Mouse (Mus musculus): ENCODE results near the gene Slc29a2. TPM values are rescaled to one million over a fixed set of nuclear protein-coding genes. Genes with fewer than 3 reads are reported as not detected.
A peak's percentile ranks its signal among the peaks of the same experiment; 100 is the strongest.

Gene Slc29a2
- 8.9 TPM for polyA plus RNA-seq (2012; fragmentation: generic; extraction: Trizol)
- long read RNA-seq, experiment 1, partial matches to known transcripts = 2 of 6 reads
- long read RNA-seq, experiment 1, other reads (novel, unspliced or antisense) = 2 of 6 reads
- long read RNA-seq, experiment 2, transcript Slc29a2-204 (12 exons, 2,619 nt) = major isoform, 20 of 52 reads
- long read RNA-seq, experiment 2, partial matches to known transcripts = 8 of 52 reads
- long read RNA-seq, experiment 2, other reads (novel, unspliced or antisense) = 21 of 52 reads

DNA sequence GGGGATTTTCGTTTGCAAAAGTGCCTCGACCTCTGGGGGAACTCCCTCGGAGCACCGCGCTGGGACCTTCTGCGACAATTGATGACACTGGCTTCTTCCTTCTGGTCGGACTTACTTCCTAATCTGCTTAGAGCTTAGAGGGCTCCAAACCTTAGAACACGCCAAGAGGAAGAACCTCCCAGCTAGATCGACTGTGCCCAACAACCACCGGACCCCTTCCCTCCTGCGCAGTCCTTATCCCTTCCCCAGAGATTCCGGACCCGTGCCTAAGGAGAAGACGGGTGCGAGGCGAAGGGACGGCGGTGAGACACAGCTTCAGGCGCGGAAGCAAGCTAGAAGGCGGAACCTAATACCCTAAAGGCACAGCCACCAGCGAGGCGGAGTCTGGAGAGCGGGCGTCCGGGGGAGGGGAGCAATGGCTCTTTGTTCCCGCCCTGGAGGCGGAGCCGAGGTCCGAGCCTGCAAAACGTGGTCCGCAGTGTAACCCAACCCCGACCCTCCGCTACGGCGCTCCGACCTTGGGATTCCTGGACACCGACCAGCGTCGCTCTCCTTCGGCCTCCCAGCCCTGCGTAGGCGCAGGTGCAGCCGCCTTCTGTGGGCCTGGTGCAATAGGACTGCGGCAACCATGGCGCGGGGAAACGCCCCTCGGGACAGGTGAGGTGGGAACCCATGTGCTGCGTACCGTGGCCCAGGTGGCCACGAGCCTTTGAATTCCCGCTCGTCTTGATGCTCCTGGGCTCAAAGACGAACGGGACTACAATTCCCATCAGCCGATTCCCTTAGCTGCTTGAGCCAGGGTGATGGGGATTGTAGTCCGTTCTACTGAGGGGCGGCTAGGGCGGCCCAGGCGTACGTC is at the start of gene Slc29a2:
Gene Slc29a2, plus strand, starts transcription at position 240 of the 859 bp plus-strand sequence.
- Histone ChIP-seq H3K27me3 (ENCODE audit: control insufficient read depth, insufficient read depth, insufficient read length) (no peaks in the 10 kb centered on the region), H3K4me3 (ENCODE audit: insufficient read depth, poor library complexity, severe bottlenecking) (peak within 1 kb of the TSS; percentile 52), H3ac (ENCODE audit: control insufficient read depth, insufficient read length, low read depth) (peak within 1 kb of the TSS; percentile 81), H3K36me3 (ENCODE audit: control insufficient read depth, insufficient read depth) (peaks cover 17% of the 10 kb centered on the region), H3K79me3 (ENCODE audit: low read depth) (peaks cover 9% of the 10 kb centered on the region), H3K79me2 (ENCODE audit: control insufficient read depth, insufficient read depth) (peaks cover 20% of the 10 kb centered on the region)
- no peak for TF ChIP-seq MYOD1 (IDR thresholded peaks at IDR 0.05; ENCODE audit: control insufficient read depth, insufficient read length, low read depth)
- no peak for TF ChIP-seq FOSL1 (IDR thresholded peaks at IDR 0.05; ENCODE audit: insufficient read depth, low read length, poor library complexity, severe bottlenecking)
- peak; percentile 80 for TF ChIP-seq MAX (IDR thresholded peaks at IDR 0.05)
- TF ChIP-seq CEBPB (IDR thresholded peaks at IDR 0.05; ENCODE audit: low read depth) = no peak

DNA sequence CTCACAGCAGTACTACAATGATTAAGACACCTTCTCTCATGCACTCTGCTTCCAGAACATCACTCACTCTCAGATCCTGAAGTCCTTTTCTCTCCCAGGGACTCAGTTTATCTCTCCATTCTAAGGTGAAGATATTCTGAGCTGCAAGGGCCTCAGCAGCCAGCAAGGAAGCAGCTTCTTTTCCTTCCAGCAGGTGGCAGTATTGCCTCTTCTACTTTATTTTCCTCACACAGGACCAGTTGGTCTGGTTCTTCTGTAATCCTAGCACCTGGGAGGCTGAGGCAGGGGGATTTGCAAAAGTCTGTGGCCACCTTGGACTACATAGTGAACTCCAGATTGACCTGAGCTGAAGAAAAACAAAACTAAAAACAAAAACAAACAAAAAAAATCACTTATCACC is 41.9 kb upstream of the Slc29a2 start:
- Histone ChIP-seq H3K27me3 (ENCODE audit: control insufficient read depth, insufficient read depth, insufficient read length) (peaks cover 7% of the 10 kb centered on the region), H3ac (ENCODE audit: control insufficient read depth, insufficient read length, low read depth) (no peak overlapping the region), H3K4me3 (ENCODE audit: insufficient read depth, poor library complexity, severe bottlenecking) (no peak overlapping the region), H3K79me3 (ENCODE audit: low read depth) (no peaks in the 10 kb centered on the region), H3K79me2 (ENCODE audit: control insufficient read depth, insufficient read depth) (no peaks in the 10 kb centered on the region), H3K36me3 (ENCODE audit: control insufficient read depth, insufficient read depth) (no peaks in the 10 kb centered on the region)
- no peak for TF ChIP-seq FOSL1 (IDR thresholded peaks at IDR 0.05; ENCODE audit: insufficient read depth, low read length, poor library complexity, severe bottlenecking)
- peak; percentile 67 for TF ChIP-seq CTCF (IDR thresholded peaks at IDR 0.05; ENCODE audit: control insufficient read depth, insufficient read depth, insufficient read length)

DNA sequence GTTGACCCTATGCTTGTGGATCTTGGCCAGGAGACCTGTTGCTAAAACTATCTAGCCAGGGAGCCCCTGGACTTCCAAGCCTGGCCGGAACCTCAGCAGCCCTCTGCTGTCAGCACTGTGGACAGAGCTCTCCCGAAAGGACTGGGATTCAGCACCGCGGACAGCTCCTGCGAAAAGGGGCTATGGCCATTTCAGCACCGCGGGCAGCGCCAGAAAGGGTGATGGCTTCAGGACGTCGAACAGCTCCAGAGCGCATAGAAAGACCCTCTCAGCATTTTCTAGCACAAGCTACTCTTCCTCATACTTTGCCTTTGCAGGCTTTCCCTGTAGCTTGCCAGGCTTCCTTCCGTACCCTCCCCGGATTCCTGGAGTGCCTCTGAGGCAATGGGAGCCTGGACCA is 34.6 kb upstream of the Slc29a2 start:
- no peaks in the 10 kb centered on the region for H3K79me3 ChIP-seq (ENCODE audit: low read depth)
- no peaks in the 10 kb centered on the region for H3K79me2 ChIP-seq (ENCODE audit: control insufficient read depth, insufficient read depth)
- H3ac ChIP-seq (ENCODE audit: control insufficient read depth, insufficient read length, low read depth) = no peak overlapping the region
- no peak overlapping the region for H3K4me3 ChIP-seq (ENCODE audit: insufficient read depth, poor library complexity, severe bottlenecking)
- no peaks in the 10 kb centered on the region for H3K36me3 ChIP-seq (ENCODE audit: control insufficient read depth, insufficient read depth)
- H3K27me3 ChIP-seq (ENCODE audit: control insufficient read depth, insufficient read depth, insufficient read length) = no peaks in the 10 kb centered on the region
- TF ChIP-seq MAX (IDR thresholded peaks at IDR 0.05) (peak; percentile 98), MYOD1 (IDR thresholded peaks at IDR 0.05; ENCODE audit: control insufficient read depth, insufficient read length, low read depth) (no peak)

DNA sequence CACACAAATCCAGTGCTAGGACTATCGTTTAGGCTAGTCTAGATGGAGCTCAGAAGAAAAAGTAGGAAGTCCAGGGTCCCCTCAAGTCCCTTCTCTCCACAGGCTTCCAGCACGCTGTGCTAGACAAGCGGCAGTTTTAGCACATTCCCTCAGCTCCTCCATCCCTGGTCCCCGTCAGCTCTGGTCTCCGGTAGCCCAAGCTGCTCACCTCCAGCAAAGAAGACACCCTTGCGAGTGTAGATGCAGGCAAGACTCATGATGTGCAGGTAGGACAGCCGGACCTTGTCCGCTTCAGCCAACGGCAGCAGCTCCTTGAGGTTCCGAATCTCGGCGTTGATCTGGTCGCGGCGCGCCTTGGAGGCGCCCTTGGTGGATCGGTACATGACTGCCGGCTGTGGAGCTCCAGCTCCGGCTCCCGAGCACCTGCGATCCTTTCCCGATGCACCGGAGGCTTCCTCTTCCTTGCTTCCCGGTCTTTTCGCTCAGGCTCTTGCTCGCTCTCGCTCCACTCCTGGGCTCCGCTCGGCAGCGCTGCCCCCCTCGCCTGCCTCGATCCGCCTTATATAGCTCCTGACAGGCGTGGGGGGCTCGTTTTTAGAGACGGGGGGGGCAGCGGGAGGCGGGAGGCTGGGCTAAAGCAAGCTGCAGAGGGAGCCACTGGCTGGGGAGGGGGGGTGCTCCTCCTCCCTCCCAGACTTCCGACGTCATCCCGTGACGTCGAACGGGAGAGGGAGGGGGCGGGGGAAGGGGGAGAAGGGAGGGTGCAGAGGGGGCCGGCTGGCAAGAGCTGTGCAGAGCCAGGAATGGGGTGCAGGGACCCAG is 34.0 kb upstream of the Slc29a2 start:
- Histone ChIP-seq H3K27me3 (ENCODE audit: control insufficient read depth, insufficient read depth, insufficient read length) (no peaks in the 10 kb centered on the region), H3K4me3 (ENCODE audit: insufficient read depth, poor library complexity, severe bottlenecking) (no peak overlapping the region), H3K79me3 (ENCODE audit: low read depth) (no peaks in the 10 kb centered on the region), H3K79me2 (ENCODE audit: control insufficient read depth, insufficient read depth) (no peaks in the 10 kb centered on the region), H3K36me3 (ENCODE audit: control insufficient read depth, insufficient read depth) (no peaks in the 10 kb centered on the region), H3ac (ENCODE audit: control insufficient read depth, insufficient read length, low read depth) (no peak overlapping the region)
- TF ChIP-seq USF1 (IDR thresholded peaks at IDR 0.05; ENCODE audit: low read depth) (no peak), MYOG (IDR thresholded peaks at IDR 0.05; ENCODE audit: control insufficient read depth, extremely low read depth, insufficient read length) (no peak), CEBPB (IDR thresholded peaks at IDR 0.05; ENCODE audit: low read depth) (no peak), MYOD1 (IDR thresholded peaks at IDR 0.05; ENCODE audit: control insufficient read depth, insufficient read length, low read depth) (no peak), CTCF (IDR thresholded peaks at IDR 0.05; ENCODE audit: control insufficient read depth, insufficient read depth, insufficient read length) (no peak), MAX (IDR thresholded peaks at IDR 0.05) (no peak), FOSL1 (IDR thresholded peaks at IDR 0.05; ENCODE audit: insufficient read depth, low read length, poor library complexity, severe bottlenecking) (no peak)

DNA sequence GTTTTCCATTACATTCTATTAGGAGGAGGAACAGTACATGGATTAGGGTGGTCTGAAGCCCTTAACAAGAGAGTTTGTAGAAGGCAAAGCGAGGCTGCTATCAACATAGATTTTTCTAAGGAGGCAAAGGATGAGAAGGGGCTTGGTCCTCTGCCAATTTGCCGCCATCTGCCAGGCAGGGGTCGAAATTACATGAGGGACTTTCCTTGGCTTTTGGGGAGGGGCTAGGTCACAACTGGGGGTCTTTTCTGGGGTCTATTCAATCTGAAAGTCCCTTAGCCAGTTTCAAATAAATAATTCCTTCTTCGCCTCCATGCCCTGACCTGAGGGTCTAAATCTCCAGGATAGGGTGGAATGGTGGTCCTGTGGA is 33.4 kb upstream of the Slc29a2 start, which contains the start of gene Npas4:
Gene Npas4, minus strand, starts transcription at position 61 of the 370 bp plus-strand sequence.
- Histone ChIP-seq H3ac (ENCODE audit: control insufficient read depth, insufficient read length, low read depth) (no peak within 1 kb of the TSS), H3K79me3 (ENCODE audit: low read depth) (no peaks in the 10 kb centered on the region), H3K79me2 (ENCODE audit: control insufficient read depth, insufficient read depth) (no peaks in the 10 kb centered on the region), H3K27me3 (ENCODE audit: control insufficient read depth, insufficient read depth, insufficient read length) (no peaks in the 10 kb centered on the region), H3K36me3 (ENCODE audit: control insufficient read depth, insufficient read depth) (no peaks in the 10 kb centered on the region), H3K4me3 (ENCODE audit: insufficient read depth, poor library complexity, severe bottlenecking) (no peak within 1 kb of the TSS)
- TF ChIP-seq USF1 (IDR thresholded peaks at IDR 0.05; ENCODE audit: low read depth) (no peak), MYOD1 (IDR thresholded peaks at IDR 0.05; ENCODE audit: control insufficient read depth, insufficient read length, low read depth) (no peak), MYOG (IDR thresholded peaks at IDR 0.05; ENCODE audit: control insufficient read depth, extremely low read depth, insufficient read length) (no peak), CTCF (IDR thresholded peaks at IDR 0.05; ENCODE audit: control insufficient read depth, insufficient read depth, insufficient read length) (no peak), MAX (IDR thresholded peaks at IDR 0.05) (no peak), FOSL1 (IDR thresholded peaks at IDR 0.05; ENCODE audit: insufficient read depth, low read length, poor library complexity, severe bottlenecking) (no peak), CEBPB (IDR thresholded peaks at IDR 0.05; ENCODE audit: low read depth) (no peak)

Data from C2C12 (cell line).